Mouse (Mus musculus) limb, embryonic 14.5 days (tissue): Measurements from ENCODE around the gene Rtl4. TPM values are rescaled to one million over a fixed set of nuclear protein-coding genes. Genes with fewer than 3 reads are reported as not detected.

ENCODE experiments used
- ATAC-seq: fragments of 200-750 bp; cut with Nextera tagmentation; 2 replicates; pipeline ENCODE4 v1.8.0; 2017; ENCODE audit warnings: low read depth, moderate number of reproducible peaks, moderate TSS enrichment; ENCODE audit not compliant: low FRiP score
- DNase-seq: peaks from one replicate; pipeline ENCODE4 v3.0.0-alpha.2; 2015; ENCODE audit warnings: low spot score
- H3K27ac ChIP-seq: fragments of 300-500 bp; sonication (generic); replicated peaks from 2 replicates; pipeline ENCODE4 v1.5.1; 2014; ENCODE audit warnings: low read depth, mild to moderate bottlenecking, low read length, moderate library complexity, mixed read lengths
- H3K27me3 ChIP-seq: fragments of 300-500 bp; sonication (generic); 2 replicates; pipeline ENCODE4 v1.6.1; 2014; ENCODE audit warnings: low read length, mixed read lengths; ENCODE audit not compliant: control insufficient read depth, insufficient read depth
- H3K36me3 ChIP-seq: fragments of 300-500 bp; sonication (generic); 2 replicates; pipeline ENCODE4 v1.6.1; 2014; ENCODE audit warnings: mild to moderate bottlenecking, low read length, moderate library complexity, mixed read lengths; ENCODE audit not compliant: control insufficient read depth, insufficient read depth
- H3K4me1 ChIP-seq: fragments of 300-500 bp; sonication (generic); 2 replicates; pipeline ENCODE4 v1.6.1; 2014; ENCODE audit warnings: antibody characterized with exemption, low read length, mixed read lengths; ENCODE audit not compliant: control insufficient read depth, insufficient read depth
- H3K4me2 ChIP-seq: fragments of 300-500 bp; sonication (generic); replicated peaks from 2 replicates; pipeline ENCODE4 v1.6.1; 2014; ENCODE audit warnings: low read depth, mild to moderate bottlenecking, low read length, moderate library complexity; ENCODE audit not compliant: severe bottlenecking
- H3K4me3 ChIP-seq: fragments of 300-500 bp; sonication (generic); replicated peaks from 2 replicates; pipeline ENCODE4 v1.5.1; 2014; ENCODE audit warnings: low read length
- H3K9ac ChIP-seq: fragments of 300-500 bp; sonication (generic); 2 replicates; pipeline ENCODE4 v1.6.1; 2014; ENCODE audit warnings: mild to moderate bottlenecking, low read depth, low read length, moderate library complexity; ENCODE audit not compliant: severe bottlenecking
- H3K9me3 ChIP-seq: fragments of 300-500 bp; sonication (generic); 2 replicates; pipeline ENCODE4 v1.6.1; 2016; ENCODE audit warnings: low read length; ENCODE audit not compliant: control insufficient read depth
- POLR2A ChIP-seq: fragments of 200-500 bp; IDR thresholded peaks from 2 replicates; pipeline ENCODE4 v1.8.0; 2012; ENCODE audit warnings: inconsistent platforms, mild to moderate bottlenecking, moderate library complexity, borderline replicate concordance; ENCODE audit not compliant: insufficient read depth, insufficient read length; ENCODE audit errors: extremely low read depth
- WGBS: fragments of 180-500 bp; shearing (Covaris S2); extraction: QIAGEN DNeasy Blood & Tissue Kit; methylation state at CpG from one replicate; pipeline ENCODE4 v1.1.7; 2014; 5-methylcytosine and 5-hydroxymethylcytosine counted together
- polyA plus RNA-seq, 2 experiments: library from polyadenylated mRNA; depleted of rRNA in 1 of 2; stranded (reverse) in 1 of 2; unstranded in 1 of 2; fragments of >200 nt; fragmentation: Nextera tagmentation in 1 of 2; extraction: Ambion mirVana in 1 of 2; gene quantifications; 2 replicates each; pipeline versions ENCODE4 v1.2.1 to v1.2.3; 2012 to 2014

The Rtl4 gene
- polyA plus RNA-seq, 2 experiments: 0.65 to 0.80 TPM

GRCm38 (mm10) chrX:144689119-144689858, 582 bp downstream of the Rtl4 start:
- no peaks in the 10 kb centered on the region for H3K36me3 ChIP-seq
- H3K9ac ChIP-seq: 0 out of 2 replicates have a peak overlapping the region, but pooled peaks have one; percentile 28
- no peak overlapping the region for H3K27ac ChIP-seq
- DNase-seq (no peak), ATAC-seq (peak; percentile 65; the same call in 1 of the 2 replicates)
- peak overlapping the region; percentile 38 for H3K4me3 ChIP-seq
- peaks cover 16% of the 10 kb centered on the region for H3K27me3 ChIP-seq
- no peak for TF ChIP-seq POLR2A
- no peaks in the 10 kb centered on the region for H3K9me3 ChIP-seq
- peak overlapping the region; percentile 58 for H3K4me2 ChIP-seq
- no peaks in the 10 kb centered on the region for H3K4me1 ChIP-seq
- WGBS: 13% methylated on average over 19 of the region's 21 CpGs

GRCm38 (mm10) chrX:144689859-144690181, 1.1 kb downstream of the Rtl4 start:
- TF ChIP-seq POLR2A: no peak
- WGBS: 21% methylated on average over 7 of the region's 7 CpGs
- Histone ChIP-seq H3K4me3 (peak overlapping the region; percentile 38), H3K36me3 (no peaks in the 10 kb centered on the region), H3K9ac (0 out of 2 replicates have a peak overlapping the region, but pooled peaks have one; percentile 28), H3K4me1 (no peaks in the 10 kb centered on the region), H3K4me2 (peak overlapping the region; percentile 58), H3K27me3 (peaks cover 12% of the 10 kb centered on the region), H3K27ac (no peak overlapping the region), H3K9me3 (no peaks in the 10 kb centered on the region)
- peak; percentile 25 for DNase-seq
- ATAC-seq: peak; percentile 63

- Histone ChIP-seq H3K9me3 (no peaks in the 10 kb centered on the region), H3K4me2 (no peak overlapping the region), H3K27me3 (no peaks in the 10 kb centered on the region), H3K27ac (no peak overlapping the region), H3K4me1 (no peaks in the 10 kb centered on the region), H3K4me3 (no peak overlapping the region), H3K36me3 (no peaks in the 10 kb centered on the region), H3K9ac (no peak overlapping the region)
- TF ChIP-seq POLR2A: no peak
- no peak for ATAC-seq
- WGBS: 65% methylated on average over 1 of the region's 1 CpGs
- no peak for DNase-seq
These were observed 27.6 kb downstream of the Rtl4 start for GRCm38 (mm10) chrX:144716330-144716729.

- no peak for ATAC-seq
- H3K4me1 ChIP-seq: no peaks in the 10 kb centered on the region
- H3K27ac ChIP-seq: no peak overlapping the region
- no peak for TF ChIP-seq POLR2A
- H3K4me2 ChIP-seq: no peak overlapping the region
- no peaks in the 10 kb centered on the region for H3K27me3 ChIP-seq
- no peak for DNase-seq
- no peaks in the 10 kb centered on the region for H3K9me3 ChIP-seq
- H3K36me3 ChIP-seq: no peaks in the 10 kb centered on the region
- H3K4me3 ChIP-seq: no peak overlapping the region
- no peak overlapping the region for H3K9ac ChIP-seq
- WGBS: 77% methylated on average over 3 of the region's 3 CpGs
These were observed 58.9 kb downstream of the Rtl4 start for GRCm38 (mm10) chrX:144747528-144748049.

GRCm38 (mm10) chrX:144986980-144987379, 298.3 kb downstream of the Rtl4 start:
- H3K4me3 ChIP-seq: no peak overlapping the region
- no peak overlapping the region for H3K27ac ChIP-seq
- H3K4me1 ChIP-seq: no peaks in the 10 kb centered on the region
- no peaks in the 10 kb centered on the region for H3K36me3 ChIP-seq
- no peak overlapping the region for H3K4me2 ChIP-seq
- H3K9me3 ChIP-seq: no peaks in the 10 kb centered on the region
- H3K27me3 ChIP-seq: no peaks in the 10 kb centered on the region
- no peak for ATAC-seq
- no peak for DNase-seq
- H3K9ac ChIP-seq: no peak overlapping the region
- 50% methylated on average over 2 of the region's 2 CpGs for WGBS
- TF ChIP-seq POLR2A: no peak
